Mouse (Mus musculus) cerebellum, postnatal 25 days (tissue): ENCODE results near the gene Ahctf1.
"Not testable (repeated sequence)": the region's sequence is repeated elsewhere in the genome, so short reads cannot be mapped to it uniquely, and the experiment has no call there.

Experiments
- DNase-seq, 2 experiments: peaks; one replicate each; pipeline ENCODE4 v3.0.0; 2021; ENCODE audit warnings: mixed read lengths in 2 of 2

Gene Ahctf1

DNA sequence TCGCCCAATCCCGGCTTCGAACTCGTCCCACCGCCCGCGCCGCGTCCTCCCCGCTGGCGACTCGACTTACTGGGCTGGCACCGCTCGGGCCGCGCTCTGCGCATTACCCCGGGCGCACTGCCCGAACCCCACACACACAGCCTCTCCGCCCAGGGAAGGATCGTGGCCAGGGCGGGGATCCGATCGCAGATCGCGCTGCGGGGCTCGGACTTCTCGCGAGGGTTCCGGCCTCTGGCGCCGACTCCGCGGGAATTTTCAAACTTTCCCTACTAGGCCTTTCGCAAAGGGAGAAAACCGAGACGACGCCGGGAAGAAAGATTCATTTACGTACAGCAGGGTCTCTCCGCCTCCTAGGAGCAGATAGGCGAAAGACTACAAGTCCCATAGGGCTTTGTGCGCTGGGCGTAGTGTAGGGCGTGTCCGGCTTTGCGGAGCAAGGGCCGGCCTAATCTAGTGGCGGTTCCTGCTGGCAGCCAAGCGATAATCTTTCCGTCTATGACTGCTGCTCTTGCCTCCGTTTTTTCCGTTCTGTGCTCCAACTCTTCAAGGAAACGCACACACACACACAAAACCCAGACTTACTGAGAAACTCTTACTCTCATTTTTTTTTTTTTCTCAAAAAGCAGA lies at the start of gene Ahctf1:
TSS of gene Ahctf1 (minus strand) at position 168 of the 627 bp plus-strand sequence.
- peak; percentile 99 for DNase-seq

DNA sequence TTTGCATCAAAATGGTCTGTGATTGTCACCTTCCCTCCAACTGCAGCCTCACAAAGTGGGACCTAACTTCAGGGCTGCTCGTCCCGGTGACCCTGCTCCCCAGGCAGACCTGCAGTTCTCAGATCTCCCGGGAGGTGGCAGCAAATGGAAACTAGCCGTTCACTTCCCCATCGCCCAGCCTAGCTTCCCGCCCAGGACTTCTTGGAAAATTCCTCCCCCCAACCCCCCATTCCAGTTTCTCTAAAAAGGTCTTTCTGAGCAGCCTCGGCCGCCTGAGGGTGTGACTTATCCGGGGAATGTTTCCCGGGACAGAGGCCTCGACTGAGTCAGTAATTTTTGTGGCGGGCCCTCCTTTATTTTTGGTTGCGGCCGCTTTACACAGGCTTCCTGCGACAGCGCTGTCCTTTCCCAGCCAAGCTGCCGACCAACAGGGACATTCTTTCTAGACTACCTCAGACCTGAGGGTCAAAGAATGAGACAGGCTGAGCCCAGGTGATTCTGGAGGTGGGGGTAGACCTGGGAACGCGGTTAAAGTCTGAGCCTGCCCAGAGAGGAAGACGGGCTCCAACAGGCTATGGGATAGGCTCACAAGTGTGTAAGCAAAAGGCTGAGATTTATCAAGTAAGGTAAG lies 44.4 kb upstream of the Ahctf1 start:
- peak; percentile 91 to 94 for DNase-seq

DNA sequence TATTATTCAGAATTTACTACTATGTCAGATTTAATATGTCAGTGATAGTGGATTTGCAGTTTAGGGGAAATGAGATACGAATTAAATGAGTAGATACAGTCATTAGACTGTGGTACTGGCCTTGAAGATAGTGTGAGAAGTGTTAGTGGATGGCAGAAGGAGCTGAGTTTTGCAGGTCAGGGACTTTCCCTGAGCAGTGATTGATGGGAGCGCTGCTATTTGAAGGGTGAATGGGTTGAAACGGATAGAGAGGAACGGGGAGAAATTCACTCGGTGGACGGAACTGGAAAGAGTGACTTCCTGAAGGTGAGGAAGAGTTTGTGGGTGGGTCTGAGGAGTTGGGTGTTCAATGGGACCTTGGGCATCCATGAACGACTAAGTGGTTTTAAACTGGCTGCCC lies 43.7 kb upstream of the Ahctf1 start:
- DNase-seq, result no peak

DNA sequence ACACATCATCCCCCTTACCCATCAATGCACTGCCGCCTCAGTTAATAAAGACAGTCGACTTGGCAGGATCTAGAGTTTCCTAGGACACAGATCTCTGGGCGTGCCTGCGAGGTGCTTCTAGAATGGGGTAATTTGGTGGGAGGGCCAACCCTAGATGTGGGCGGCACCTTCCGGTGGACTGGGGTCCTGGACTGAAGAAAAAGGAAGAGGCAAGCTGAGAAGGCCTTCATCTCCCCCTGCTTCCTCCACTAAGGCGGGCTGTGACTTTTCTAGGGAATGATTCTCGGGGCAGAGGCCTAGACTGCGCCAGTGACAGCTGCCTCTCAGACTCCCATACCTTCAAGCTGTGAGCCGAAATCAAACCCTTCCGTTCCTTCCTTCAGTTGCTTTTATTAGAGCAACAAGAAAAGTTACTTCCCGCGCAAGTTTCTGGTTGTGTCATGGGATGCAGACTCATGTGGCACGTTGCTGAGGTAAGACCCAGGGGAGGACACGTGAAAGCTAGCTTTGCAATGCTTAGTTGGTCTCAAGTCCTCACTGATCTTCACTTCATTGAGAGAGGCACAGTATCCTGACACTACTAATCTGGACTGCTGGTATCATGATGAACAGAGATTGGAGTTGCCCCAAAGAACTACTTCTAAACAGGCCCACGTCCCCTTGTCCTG lies 42.5 kb upstream of the Ahctf1 start:
- no peak for DNase-seq

DNA sequence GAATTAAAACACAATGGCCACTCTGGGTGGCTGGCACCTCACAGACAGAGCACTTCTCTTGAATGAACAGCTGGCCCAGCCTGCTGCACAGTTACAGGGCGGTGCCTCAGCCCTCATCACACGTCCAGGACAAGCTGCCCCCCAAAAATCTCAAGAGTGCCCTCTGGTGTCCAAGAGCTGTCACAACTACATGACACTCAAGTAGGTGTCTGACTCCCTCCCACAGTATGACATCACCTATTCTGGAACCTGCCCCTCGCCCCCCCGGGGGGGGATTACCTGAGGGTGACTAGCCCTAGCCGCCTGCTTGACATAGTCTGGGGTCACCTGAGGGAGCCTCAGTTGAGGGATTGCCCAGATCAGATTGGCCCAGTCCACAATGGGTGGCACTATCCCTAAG lies 41.4 kb upstream of the Ahctf1 start:
- DNase-seq, result peak; percentile 68 to 78

DNA sequence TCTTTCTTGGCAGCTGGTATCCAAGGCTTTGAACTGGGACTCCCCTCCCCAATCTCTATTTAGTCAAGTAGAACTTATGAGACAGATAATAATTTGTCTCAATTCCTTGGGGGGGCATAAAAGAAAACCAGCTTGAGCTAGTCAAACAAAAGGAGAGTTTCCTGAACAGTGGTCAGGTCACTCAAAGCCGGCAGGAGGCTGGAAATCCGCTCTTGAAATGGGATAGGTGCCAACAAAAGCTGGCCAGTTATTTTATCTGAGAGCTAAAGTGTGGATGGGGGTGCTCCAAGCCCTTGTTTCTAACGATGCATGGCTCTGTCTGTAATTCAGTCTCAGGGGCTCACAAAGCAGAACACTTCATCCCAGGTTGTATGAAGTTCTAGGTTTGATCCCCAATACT lies 40.5 kb upstream of the Ahctf1 start:
- no peak for DNase-seq

DNA sequence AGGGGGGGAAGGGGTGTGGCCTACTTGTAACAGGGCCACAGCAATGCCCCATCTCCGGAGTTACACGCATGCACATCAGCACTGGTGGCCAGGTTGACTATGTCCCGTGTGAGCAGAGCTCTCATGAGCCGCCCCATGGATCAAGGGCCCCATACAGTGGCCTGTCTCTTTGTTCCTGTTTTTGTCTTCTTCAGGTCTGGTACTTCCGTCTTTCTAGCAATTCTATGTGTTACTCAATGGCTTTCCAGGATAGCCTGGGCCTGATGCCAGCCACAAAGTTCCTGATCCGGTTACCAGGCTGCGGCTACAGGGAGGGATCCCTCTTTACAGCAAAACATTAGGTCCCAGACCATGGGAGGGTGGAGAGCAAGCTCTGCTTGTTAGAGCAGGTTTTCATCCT lies 39.1 kb upstream of the Ahctf1 start:
- DNase-seq, result no peak

DNA sequence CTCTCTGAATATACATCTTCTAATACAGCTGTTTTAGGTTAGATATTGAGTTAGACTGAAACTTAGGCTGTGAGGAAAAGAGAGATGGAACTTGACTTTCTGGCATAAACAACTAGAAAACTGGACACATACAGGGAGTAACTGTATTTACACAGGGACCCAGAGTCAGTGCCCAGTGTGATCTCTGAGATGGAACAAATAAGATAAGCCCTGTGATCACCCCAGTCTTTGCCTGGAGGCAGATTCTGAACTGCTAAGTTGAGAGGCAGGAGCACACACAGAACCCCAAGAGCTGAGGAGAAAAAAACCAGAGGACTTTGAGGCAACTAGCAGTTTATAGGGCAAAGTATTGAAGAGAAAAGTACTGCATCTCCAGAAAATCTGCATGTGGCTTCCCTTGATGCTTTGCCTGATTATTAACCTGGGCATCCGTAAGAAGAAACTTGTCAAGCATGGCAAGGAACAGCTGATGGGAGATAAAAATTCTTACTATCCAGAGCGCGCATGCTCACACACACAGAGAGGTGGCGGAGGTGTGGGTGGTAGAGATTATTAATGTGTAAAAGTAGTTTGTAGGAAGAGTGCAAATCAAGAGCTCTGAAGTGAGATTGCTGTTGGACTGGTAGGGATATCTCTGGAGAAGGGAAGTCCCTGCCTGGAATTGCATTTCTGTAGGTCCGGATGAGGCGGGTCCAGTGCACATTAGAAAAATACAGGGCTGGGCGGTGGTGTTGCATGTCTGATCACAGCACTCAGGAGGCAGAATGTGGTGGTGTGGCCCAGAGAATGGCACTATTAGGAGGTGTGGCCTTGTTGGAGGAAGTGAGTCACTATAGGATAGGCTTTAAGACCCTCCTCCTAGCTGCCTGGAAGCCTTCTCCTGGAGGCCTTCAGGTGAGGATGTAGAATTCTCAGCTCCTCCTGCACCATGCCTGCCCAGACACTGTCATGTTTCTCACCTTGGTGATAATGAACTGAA lies 33.2 kb upstream of the Ahctf1 start:
- DNase-seq, result no peak

DNA sequence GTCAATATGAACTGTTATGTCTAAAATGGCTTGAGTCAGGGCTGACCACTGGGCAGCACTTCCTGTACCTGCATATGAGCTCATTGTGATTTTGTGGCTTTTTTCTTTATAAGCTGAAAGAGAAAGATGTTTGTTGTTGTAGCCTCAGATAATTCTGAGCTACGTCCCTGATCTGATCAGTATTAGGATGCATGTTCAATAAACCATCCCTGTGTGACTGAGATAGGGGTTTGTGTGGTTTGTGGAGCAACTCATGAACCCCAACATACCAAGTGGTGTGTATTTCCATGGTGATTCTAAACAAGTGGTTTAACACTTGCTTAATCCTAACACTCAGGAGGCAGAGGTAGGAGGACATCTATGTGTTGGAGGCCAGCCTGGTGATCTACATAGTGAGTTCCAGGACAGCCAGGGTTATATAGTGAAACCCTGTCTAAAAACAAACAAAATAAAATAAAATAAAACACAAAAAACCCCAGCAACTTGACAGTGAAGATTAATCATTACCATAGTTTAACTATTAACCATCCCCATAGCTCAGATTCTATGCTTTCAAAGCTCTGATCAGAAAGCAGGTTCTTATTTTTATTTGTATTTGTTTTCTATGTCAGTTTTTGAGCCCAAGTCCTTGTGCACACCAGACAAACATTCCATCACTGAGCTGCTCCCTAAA lies 32.4 kb upstream of the Ahctf1 start:
- no peak for DNase-seq

DNA sequence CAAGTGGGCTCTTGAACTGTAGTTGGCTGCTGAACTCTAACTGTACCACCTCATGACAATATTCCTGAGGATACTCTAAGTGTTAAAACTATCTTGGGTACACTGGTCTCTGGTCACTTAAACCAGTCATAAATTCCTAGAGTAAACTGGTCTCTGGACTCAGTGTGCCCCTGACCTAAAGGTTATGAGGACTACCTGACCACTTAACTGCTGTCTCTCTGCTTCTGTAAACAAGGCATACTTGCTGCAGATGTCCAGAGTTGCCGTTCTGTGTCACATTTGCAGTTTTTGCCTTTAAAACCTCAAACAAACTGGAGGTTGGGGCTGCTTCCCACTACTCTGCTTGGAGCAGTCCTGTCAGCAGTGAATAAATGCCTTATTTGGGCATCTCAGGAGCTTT lies 30.1 kb upstream of the Ahctf1 start:
- no peak for DNase-seq

DNA sequence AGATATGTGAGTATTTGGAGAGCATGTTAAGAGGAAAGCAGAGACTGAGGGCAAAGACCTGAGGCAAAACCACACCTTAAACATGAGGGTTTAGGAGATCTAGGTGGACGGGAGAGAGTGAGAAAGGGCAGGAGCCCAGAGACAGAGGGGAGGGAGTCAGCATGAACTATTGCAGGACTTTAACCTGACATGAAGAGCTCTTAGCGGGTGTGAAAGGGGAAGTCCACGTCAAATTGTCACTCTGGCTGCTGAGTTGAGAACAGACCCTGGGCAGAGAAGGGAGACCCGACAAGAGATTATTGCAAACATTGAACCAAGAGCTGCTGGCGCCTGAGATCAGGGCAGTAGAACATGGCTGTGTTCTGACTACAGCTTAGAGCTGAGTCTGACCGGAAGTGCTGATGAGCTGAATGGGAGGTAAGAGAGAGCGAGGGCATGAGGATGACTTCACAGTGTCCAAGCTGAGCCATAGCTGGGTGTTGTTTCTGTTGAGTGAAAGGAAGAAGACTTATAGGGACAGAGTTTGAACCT lies 29.3 kb upstream of the Ahctf1 start:
- no peak for DNase-seq

DNA sequence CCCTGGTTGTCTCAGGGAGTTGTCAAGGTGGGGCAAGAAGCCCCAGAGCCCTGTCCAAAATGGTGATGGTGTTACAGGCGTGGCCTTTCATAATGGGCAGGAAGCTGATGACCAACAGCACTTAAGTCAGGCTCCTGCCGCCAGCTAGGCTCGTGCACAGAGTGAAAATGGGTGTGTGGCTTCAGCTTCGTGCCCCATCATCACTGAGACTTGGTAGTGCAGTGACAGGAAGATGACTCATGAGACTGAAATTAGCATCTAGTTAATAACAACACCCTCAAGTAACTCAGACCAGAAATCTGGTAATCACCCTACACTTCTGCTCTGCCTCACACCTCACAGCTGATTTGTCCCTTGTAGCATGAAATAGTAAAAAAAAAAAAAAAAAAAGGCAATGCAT lies 25.4 kb upstream of the Ahctf1 start:
- DNase-seq, result no peak

DNA sequence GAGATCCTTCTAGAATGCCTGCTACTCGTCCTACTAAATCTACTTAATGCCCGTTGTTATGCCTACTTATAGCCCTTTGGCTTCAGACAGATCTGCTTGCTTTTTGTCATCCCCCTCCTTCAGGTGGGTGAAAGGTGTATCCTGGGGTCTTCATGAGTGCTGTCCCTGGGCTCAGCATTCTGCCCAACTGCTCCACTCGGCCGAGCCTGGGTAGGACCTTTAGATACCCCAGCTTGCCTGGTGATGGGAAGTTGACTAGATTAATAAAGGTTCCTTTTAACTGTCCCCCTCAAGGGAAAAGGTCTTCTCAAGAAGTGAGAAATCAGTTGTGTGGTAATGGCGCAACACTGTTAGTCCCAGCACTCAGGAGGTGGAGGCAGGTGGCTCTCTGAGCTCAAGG lies 24.6 kb upstream of the Ahctf1 start:
- DNase-seq, result no peak

DNA sequence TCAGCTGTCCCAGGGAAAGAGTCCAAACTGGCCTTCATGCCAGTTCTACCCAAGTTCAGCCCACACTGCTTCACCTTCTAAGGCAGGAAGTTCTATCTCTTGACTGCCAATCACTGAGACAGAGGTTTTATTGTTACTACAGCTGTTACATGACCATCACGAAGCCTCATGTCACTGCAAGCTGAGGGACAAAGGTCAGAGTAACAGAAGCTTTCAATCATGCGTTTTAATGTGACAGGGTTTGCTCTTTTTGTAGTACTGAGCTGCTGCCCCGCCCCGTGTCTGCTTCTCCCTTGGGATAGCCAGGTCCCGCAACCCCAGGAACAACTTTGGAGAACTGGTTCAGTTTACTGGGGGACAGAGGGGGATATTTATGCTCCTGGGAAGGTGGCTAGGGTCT lies 21.1 kb upstream of the Ahctf1 start:
- DNase-seq, result no peak

DNA sequence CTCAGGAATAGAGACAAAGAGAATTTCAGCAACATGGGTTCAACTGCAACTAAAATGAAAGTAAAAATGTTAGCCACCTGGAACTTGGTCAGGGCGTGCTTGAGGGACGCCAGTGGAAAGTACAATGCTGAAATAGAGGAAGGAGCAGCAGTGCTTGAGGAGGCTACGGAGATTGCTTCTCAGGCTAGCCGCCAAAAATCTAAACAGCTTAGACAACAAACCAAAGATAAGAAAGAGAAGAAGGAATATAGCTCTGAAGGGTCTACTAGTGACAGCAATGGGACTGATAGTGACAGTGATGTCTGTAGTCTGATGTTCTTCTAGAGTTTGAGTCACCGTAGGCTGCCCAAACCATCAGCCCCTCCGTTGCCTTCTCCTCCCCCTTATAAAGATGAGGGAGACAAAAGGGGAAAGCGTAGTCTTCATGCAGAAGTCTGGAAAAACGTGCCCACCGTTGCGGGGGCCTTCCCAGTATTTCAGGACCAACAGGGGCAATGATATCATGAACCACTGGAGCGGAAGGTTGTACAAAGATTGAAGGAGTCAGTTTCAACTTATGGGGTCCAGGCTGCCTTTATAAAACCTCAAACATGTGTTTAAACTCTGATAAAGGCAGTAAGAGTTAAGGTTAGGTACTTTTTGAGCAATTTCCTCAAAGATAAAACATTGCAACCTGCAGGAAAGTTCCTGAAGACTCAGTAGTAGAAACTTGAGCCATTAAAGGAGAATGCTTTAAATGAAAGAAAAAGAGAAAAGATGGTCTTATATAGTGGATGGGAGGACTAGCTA lies 15.2 kb upstream of the Ahctf1 start:
- not testable (repeated sequence) for DNase-seq

DNA sequence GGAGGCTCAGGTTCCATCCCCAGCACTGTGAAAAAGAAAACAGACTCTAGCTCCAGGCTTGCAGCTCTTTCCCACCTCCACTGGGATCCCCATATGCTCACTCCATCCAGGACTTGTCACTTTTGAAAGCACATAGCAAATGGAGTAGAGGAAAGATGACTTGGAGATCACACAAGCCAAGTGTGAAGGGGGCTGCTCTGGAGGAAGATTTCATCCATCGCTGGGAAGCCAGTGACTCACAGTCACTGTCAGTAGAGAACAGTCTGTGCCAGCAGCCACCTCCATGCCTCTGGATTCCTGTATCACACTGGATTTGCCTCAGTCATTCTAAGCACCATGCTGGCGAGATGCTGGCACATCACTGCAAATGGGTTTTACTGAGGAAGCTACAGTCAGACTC lies 11.1 kb upstream of the Ahctf1 start:
- no peak for DNase-seq

DNA sequence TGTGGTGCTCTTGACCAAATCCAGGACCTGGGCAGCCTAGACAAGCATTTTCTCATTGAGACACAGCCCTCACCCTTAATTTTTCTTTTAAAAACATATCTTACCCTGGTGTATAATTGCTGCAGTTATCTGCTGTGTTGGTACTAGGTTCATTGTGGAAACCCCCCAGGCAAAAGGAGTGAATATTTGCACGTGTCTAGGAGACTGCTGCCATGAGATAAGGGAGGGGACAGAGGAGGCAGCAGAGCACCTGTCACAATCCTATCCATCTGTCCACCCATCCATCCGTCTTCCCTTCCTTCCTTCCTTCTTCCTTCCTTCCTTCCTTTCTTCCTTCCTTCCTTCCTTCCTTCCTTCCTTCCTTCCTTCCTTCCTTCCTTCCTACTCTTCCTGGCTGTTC lies 9.9 kb upstream of the Ahctf1 start:
- no peak for DNase-seq

DNA sequence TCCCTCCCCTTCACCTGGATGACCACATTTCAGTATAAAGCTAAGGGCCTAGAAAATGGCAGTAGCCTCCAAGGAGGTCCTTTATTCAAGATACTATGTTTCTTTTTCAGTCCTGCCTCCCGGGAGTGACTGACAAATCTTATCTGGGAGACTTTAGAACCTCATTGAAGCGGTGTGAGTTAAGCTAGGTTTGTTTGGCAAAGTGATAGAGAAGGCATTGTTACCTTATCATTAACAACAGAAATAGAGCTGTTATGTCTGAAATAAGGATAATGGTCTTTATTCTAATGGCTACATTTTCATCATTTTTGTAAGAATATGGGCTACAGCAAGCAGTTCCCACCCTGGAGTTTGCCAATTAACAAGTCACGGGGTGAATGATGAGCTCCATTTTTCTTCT lies 4.8 kb upstream of the Ahctf1 start:
- no peak for DNase-seq

DNA sequence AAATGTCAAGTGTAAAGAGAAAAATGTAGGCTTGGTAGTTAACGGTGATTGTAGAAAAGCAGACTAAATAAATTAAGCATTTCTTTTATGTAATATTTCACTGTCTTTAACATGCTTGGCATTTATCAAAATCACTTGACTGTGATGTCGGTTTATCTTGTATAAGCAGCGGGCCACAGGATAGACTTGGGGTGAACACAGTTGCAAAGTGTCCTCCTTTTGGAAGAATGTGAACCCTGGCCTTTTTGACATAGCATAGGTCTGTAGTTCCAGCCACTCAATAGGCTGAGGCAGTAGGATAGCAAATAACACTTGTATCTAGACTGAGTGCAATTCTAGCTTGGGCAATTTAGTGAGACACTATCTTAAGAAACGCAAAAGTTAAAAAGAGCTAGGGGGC lies 4.0 kb upstream of the Ahctf1 start:
- DNase-seq, result no peak

DNA sequence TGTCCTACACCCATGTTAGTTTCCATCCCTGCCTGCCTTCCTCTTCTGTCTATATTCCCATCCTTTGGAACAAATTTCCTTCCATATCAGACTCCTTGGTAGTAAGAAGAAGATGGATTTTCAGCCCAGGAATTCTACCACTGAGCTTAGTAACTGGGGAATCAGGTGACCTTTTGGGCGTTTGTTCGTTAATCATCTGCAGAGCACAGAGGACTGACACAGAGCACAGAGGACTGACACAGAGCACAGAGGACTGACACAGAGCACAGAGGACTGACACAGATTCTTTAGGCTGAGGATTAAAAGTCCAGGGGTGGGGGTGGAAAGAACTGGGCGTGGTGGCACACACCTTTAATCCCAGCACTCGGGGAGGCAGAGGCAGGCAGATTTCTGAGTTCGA lies 2.3 kb upstream of the Ahctf1 start:
- no peak for DNase-seq

DNA sequence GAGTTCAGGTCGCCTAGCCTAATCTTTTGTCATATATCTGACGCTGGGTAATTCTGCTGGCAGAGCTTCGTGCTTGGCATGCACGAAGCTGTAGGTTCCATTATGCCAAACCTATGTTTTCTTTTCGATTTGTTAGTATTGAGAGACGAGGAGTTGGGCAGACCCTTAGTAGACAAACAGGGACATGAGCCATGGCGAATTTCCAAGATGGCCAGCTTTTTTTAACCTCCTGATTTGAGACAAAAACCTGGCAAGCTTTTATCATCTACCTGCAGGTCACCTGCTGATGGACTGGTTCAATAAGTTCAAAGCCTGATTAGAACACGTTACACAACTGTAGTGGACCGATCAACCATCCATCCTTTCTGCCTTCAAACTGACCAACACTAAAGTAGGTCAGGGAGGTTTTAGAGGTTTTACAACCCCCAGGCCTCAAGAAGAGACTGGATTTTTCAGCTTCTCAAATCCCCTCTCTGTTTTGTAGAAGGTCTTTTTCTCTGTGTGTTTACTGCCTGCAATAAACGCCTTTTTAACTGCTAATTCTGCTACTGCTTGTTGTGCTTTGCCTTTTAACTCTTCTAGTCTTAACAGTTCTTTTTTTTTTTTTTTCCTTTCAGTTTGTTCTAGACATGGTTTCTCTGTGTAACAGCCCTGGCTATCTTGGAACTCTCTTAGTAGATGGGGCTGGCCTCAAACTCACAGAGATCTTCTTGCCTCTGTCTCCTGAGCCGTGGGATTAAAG lies 831 bp upstream of the Ahctf1 start:
- no peak for DNase-seq
